ENCODE assay signal across 15 mouse cellular contexts in genomic region chr3:87833482-87833881, GRCm38 (mm10). TPM values are rescaled to one million over a fixed set of nuclear protein-coding genes. Genes with fewer than 3 reads are reported as not detected.
DNase-seq lines count a peak whose midpoint lies in the region; ATAC-seq and TF ChIP-seq lines count a peak whose summit lies in the region.
"Had no signal": no experiment of that assay in that cellular context is flagged by ENCODE, and none has a peak within 500 bp of the region (broad histone marks: within the 10 kb centered on the region; RNA-seq: fewer than 3 reads in every experiment).

No protein-coding gene starts in this region.

- no peak overlapping the region for H3K4me2 ChIP-seq in kidney, embryonic 14.5 days (replicated peaks; ENCODE audit: low read depth, low read length)
- H3K4me2 ChIP-seq: lung, embryonic 15.5 days had no signal

- no peak overlapping the region for H3K27ac ChIP-seq in kidney, embryonic 14.5 days (ENCODE audit: low read depth, low read length)
- H3K27ac ChIP-seq in spleen, adult 2 months (ENCODE audit: insufficient read depth, low read length): no peak overlapping the region
- no peak overlapping the region for H3K27ac ChIP-seq in bone marrow, adult 2 months (ENCODE audit: control insufficient read depth, insufficient read depth, low read depth, low read length, poor library complexity)
- H3K27ac ChIP-seq: lung, embryonic 15.5 days; midbrain, embryonic 10.5 days had no signal

- no peaks in the 10 kb centered on the region for H3K36me3 ChIP-seq in kidney, embryonic 14.5 days (ENCODE audit: control insufficient read depth, insufficient read depth, low read length)
- no peaks in the 10 kb centered on the region for H3K36me3 ChIP-seq in spleen, adult 2 months (ENCODE audit: control insufficient read depth, insufficient read depth, low read length)
- H3K36me3 ChIP-seq: lung, embryonic 15.5 days; midbrain, embryonic 10.5 days had no signal

- no peaks in the 10 kb centered on the region for H3K4me1 ChIP-seq in kidney, embryonic 14.5 days (ENCODE audit: control insufficient read depth, insufficient read depth, low read length)
- no peaks in the 10 kb centered on the region for H3K4me1 ChIP-seq in spleen, adult 2 months (ENCODE audit: control insufficient read depth, insufficient read depth, insufficient read length)
- H3K4me1 ChIP-seq in bone marrow, adult 2 months (ENCODE audit: control insufficient read depth, insufficient read depth, low read length): no peaks in the 10 kb centered on the region; the same call in 1 of the 2 replicates
- H3K4me1 ChIP-seq: lung, embryonic 15.5 days; midbrain, embryonic 10.5 days had no signal

- H3K9me3 ChIP-seq in kidney, embryonic 14.5 days (ENCODE audit: control insufficient read depth, low read length): no peaks in the 10 kb centered on the region
- H3K9me3 ChIP-seq: lung, embryonic 15.5 days; midbrain, embryonic 10.5 days had no signal

- DNase-seq in kidney, adult 18-20 months: peak; percentile 25
- peak in 1 of 2 experiments; percentile 25 for DNase-seq in spleen, adult 2 months (ENCODE audit: low read depth in 1 of 2, low spot score in 2 of 2)
- no peak for DNase-seq in spleen, postnatal 14 days (ENCODE audit: low spot score in 2 of 2)
- DNase-seq in adrenal gland, adult 2 months: no peak
- no peak for DNase-seq in cerebellum, adult 9-10 months
- DNase-seq: cerebellum, adult 8-10 months; heart, postnatal 4 days had no signal

- WGBS in kidney, embryonic 14.5 days: 70% methylated on average over 5 of the region's 5 CpGs
- 72% methylated on average over 5 of the region's 5 CpGs for WGBS in spleen, adult 2 months
- WGBS in bone marrow, adult 2 months: 70% methylated on average over 5 of the region's 5 CpGs

- H3K9ac ChIP-seq in kidney, embryonic 14.5 days (ENCODE audit: low read depth, low read length): no peak overlapping the region
- H3K9ac ChIP-seq: lung, embryonic 15.5 days had no signal

- TF ChIP-seq CTCF in spleen, adult 2 months (IDR thresholded peaks at IDR 0.05; ENCODE audit: extremely low read depth, insufficient read depth, insufficient read length, insufficient replicate concordance): peak; percentile 15; the same call in 1 of the 2 replicates
- TF ChIP-seq CTCF in bone marrow, adult 2 months (IDR thresholded peaks at IDR 0.05; ENCODE audit: control insufficient read depth, insufficient read depth, low read length): 0 out of 2 replicates have a peak, but pooled peaks have one; percentile 25

- no peak for TF ChIP-seq POLR2A in spleen, adult 2 months (IDR thresholded peaks at IDR 0.05; ENCODE audit: low read depth, low read length)
- no peak for TF ChIP-seq POLR2A in bone marrow, adult 2 months (IDR thresholded peaks at IDR 0.05; ENCODE audit: borderline replicate concordance, control insufficient read depth, low read depth, low read length)

- no peak overlapping the region for H3K4me3 ChIP-seq in kidney, embryonic 14.5 days (ENCODE audit: low read length)
- H3K4me3 ChIP-seq in spleen, adult 2 months (ENCODE audit: extremely low read depth, insufficient read depth, insufficient read length): no peak overlapping the region
- no peak overlapping the region for H3K4me3 ChIP-seq in bone marrow, adult 2 months (replicated peaks; ENCODE audit: control insufficient read depth, low read depth, low read length)
- H3K4me3 ChIP-seq: lung, embryonic 15.5 days; midbrain, embryonic 10.5 days had no signal

- ATAC-seq in kidney, embryonic 14.5 days (ENCODE audit: low FRiP score, low TSS enrichment): no peak
- ATAC-seq: intestine, embryonic 16.5 days had no signal

- H3K27me3 ChIP-seq in kidney, embryonic 14.5 days (ENCODE audit: control insufficient read depth, insufficient read depth, low read length): no peaks in the 10 kb centered on the region
- no peaks in the 10 kb centered on the region for H3K27me3 ChIP-seq in spleen, adult 2 months (ENCODE audit: control insufficient read depth, insufficient read depth, low read length)
- H3K27me3 ChIP-seq: lung, embryonic 15.5 days had no signal

RNA-seq across cellular contexts. Expression of gene Pear1, which starts 9.4 kb away (rescaled TPM):
- polyA plus RNA-seq in kidney, embryonic 14.5 days (2014; fragmentation: Nextera tagmentation; extraction: Ambion mirVana): 25.3 and 41.0 TPM in 2 replicates
- 63.8 and 65.8 TPM in 2 replicates for polyA plus RNA-seq in spleen, adult 2 months (2012; rRNA removed)
- 17.6 and 22.4 TPM in 2 replicates for polyA plus RNA-seq in bone marrow, adult 2 months (2011; ENCODE audit: insufficient read depth, insufficient read length, low replicate concordance, missing spikeins)
- 10 to 100 TPM; 20.0 to 23.9 TPM for total RNA-seq in adrenal gland, adult 2 months (2021)
- polyA plus RNA-seq in adrenal gland, adult 2 months (2012; rRNA removed): 63.3 and 71.7 TPM in 2 replicates

RNA-seq across cellular contexts. Expression of gene Sh2d2a, which starts 13.1 kb away (rescaled TPM):
- polyA plus RNA-seq in kidney, embryonic 14.5 days (2014; fragmentation: Nextera tagmentation; extraction: Ambion mirVana): 0.22 TPM in 1 of 2 replicates, not detected in the other
- 27.4 and 29.1 TPM in 2 replicates for polyA plus RNA-seq in spleen, adult 2 months (2012; rRNA removed)
- 0.79 and 3.0 TPM in 2 replicates for polyA plus RNA-seq in bone marrow, adult 2 months (2011; ENCODE audit: insufficient read depth, insufficient read length, low replicate concordance, missing spikeins)
- total RNA-seq in adrenal gland, adult 2 months (2021): under 1 TPM; 0.17 to 0.31 TPM
- 0.30 and 0.39 TPM in 2 replicates for polyA plus RNA-seq in adrenal gland, adult 2 months (2012; rRNA removed)
- total RNA-seq: layer of hippocampus, adult 18-20 months; left cerebral cortex, postnatal 25 days had no signal
- polyA plus RNA-seq: brain, embryonic 14.5 days had no signal

RNA-seq across cellular contexts. Expression of gene Insrr, which starts 36.7 kb away (rescaled TPM):
- polyA plus RNA-seq in kidney, embryonic 14.5 days (2014; fragmentation: Nextera tagmentation; extraction: Ambion mirVana): 0.95 and 0.97 TPM in 2 replicates
- 0.25 and 0.42 TPM in 2 replicates for polyA plus RNA-seq in spleen, adult 2 months (2012; rRNA removed)
- not detected in 2 replicates for polyA plus RNA-seq in bone marrow, adult 2 months (2011; ENCODE audit: insufficient read depth, insufficient read length, low replicate concordance, missing spikeins)
- total RNA-seq in adrenal gland, adult 2 months (2021): under 1 TPM; 0.52 to 0.69 TPM
- 1.2 and 3.9 TPM in 2 replicates for polyA plus RNA-seq in adrenal gland, adult 2 months (2012; rRNA removed)

RNA-seq across cellular contexts. Expression of gene Ntrk1, which starts 38.5 kb away (rescaled TPM):
- polyA plus RNA-seq in kidney, embryonic 14.5 days (2014; fragmentation: Nextera tagmentation; extraction: Ambion mirVana): 5.3 and 5.4 TPM in 2 replicates
- polyA plus RNA-seq in spleen, adult 2 months (2012; rRNA removed): 0.09 and 0.14 TPM in 2 replicates
- polyA plus RNA-seq in bone marrow, adult 2 months (2011; ENCODE audit: insufficient read depth, insufficient read length, low replicate concordance, missing spikeins): not detected in 2 replicates
- total RNA-seq in adrenal gland, adult 2 months (2021): 1 to 10 TPM; 4.6 to 6.3 TPM
- 8.8 and 17.4 TPM in 2 replicates for polyA plus RNA-seq in adrenal gland, adult 2 months (2012; rRNA removed)

RNA-seq across cellular contexts. Expression of gene Prcc, which starts 51.9 kb away (rescaled TPM):
- 15.6 and 16.6 TPM in 2 replicates for polyA plus RNA-seq in kidney, embryonic 14.5 days (2014; fragmentation: Nextera tagmentation; extraction: Ambion mirVana)
- 23.3 and 23.4 TPM in 2 replicates for polyA plus RNA-seq in spleen, adult 2 months (2012; rRNA removed)
- polyA plus RNA-seq in bone marrow, adult 2 months (2011; ENCODE audit: insufficient read depth, insufficient read length, low replicate concordance, missing spikeins): 30.5 and 56.5 TPM in 2 replicates
- total RNA-seq in adrenal gland, adult 2 months (2021): 10 to 100 TPM; 48.0 to 52.0 TPM
- 28.5 and 32.5 TPM in 2 replicates for polyA plus RNA-seq in adrenal gland, adult 2 months (2012; rRNA removed)
